Mouse (Mus musculus) bone marrow macrophage, adult 2 months (primary cell): ENCODE measurements around the gene Rasip1. TPM values are rescaled to one million over a fixed set of nuclear protein-coding genes. Genes with fewer than 3 reads are reported as not detected.

Experiments
- H3K27ac ChIP-seq: 2 replicates; pipeline ENCODE4 v1.5.1; 2012; ENCODE audit warnings: low read depth, low read length; ENCODE audit not compliant: insufficient read depth
- H3K4me1 ChIP-seq: 2 replicates; pipeline ENCODE4 v1.6.1; 2012; ENCODE audit warnings: low read length; ENCODE audit not compliant: control insufficient read depth, insufficient read depth
- H3K4me3 ChIP-seq: 2 replicates; pipeline ENCODE4 v1.5.1; 2012; ENCODE audit warnings: mild to moderate bottlenecking, low read length, moderate library complexity; ENCODE audit not compliant: insufficient read depth
- CTCF ChIP-seq: IDR thresholded peaks from 2 replicates; pipeline ENCODE4 v1.5.1; 2012; ENCODE audit warnings: low read depth, mild to moderate bottlenecking, low read length, moderate library complexity
- POLR2A ChIP-seq: IDR thresholded peaks from 2 replicates; pipeline ENCODE4 v1.6.1; 2012; ENCODE audit warnings: mild to moderate bottlenecking, low read depth, low read length, borderline replicate concordance
- polyA plus RNA-seq: library from polyadenylated mRNA; stranded (reverse); fragments of >200 nt; gene quantifications from 2 replicates; pipeline ENCODE4 v1.2.4, GENCODE M21; 2012; ENCODE audit not compliant: missing spikeins, insufficient read depth, insufficient read length

The Rasip1 gene
- polyA plus RNA-seq, 1 experiment = 0.40 TPM

GRCm38 (mm10) chr7:45683396-45684050, 56.2 kb downstream of the Rasip1 start, which contains the start of gene Ntn5:
Ntn5 (plus strand) TSS chr7:45684022.
- no peak within 1 kb of the TSS for H3K4me3 ChIP-seq
- no peak within 1 kb of the TSS for H3K27ac ChIP-seq
- no peak for TF ChIP-seq CTCF
- TF ChIP-seq POLR2A = no peak
- H3K4me1 ChIP-seq = peaks cover 31% of the 10 kb centered on the region

GRCm38 (mm10) chr7:45685811-45686210, 58.5 kb downstream of the Rasip1 start:
- no peak overlapping the region for H3K4me3 ChIP-seq
- TF ChIP-seq CTCF (no peak), POLR2A (no peak)
- peaks cover 19% of the 10 kb centered on the region for H3K4me1 ChIP-seq
- no peak overlapping the region for H3K27ac ChIP-seq

- no peak overlapping the region for H3K4me3 ChIP-seq
- peaks cover 10% of the 10 kb centered on the region for H3K4me1 ChIP-seq
- H3K27ac ChIP-seq = no peak overlapping the region
- TF ChIP-seq POLR2A (no peak), CTCF (no peak)
These were observed 59.6 kb downstream of the Rasip1 start for GRCm38 (mm10) chr7:45686841-45687240.

Other genes starting within 250 kb of the Rasip1 start
- 385 and 416 TPM in 2 replicates for gene Snrnp70, start 231.7 kb upstream of the Rasip1 start, polyA plus RNA-seq
- gene Kcna7, start 221.8 kb upstream of the Rasip1 start, polyA plus RNA-seq = not detected in 2 replicates
- not detected in 2 replicates for gene Ntf5, start 213.8 kb upstream of the Rasip1 start, polyA plus RNA-seq
- not detected in 2 replicates for gene Lhb, start 206.7 kb upstream of the Rasip1 start, polyA plus RNA-seq
- gene Gys1, start 192.6 kb upstream of the Rasip1 start, polyA plus RNA-seq = 12.8 and 14.3 TPM in 2 replicates
- 26.0 and 43.8 TPM in 2 replicates for gene Ruvbl2, start 189.4 kb upstream of the Rasip1 start, polyA plus RNA-seq
- 18,510 and 20,120 TPM in 2 replicates for gene Ftl1, start 167.6 kb upstream of the Rasip1 start, polyA plus RNA-seq
- 196 and 209 TPM in 2 replicates for gene Bax, start 160.6 kb upstream of the Rasip1 start, polyA plus RNA-seq
- not detected in 2 replicates for gene Tulp2, start 145.6 kb upstream of the Rasip1 start, polyA plus RNA-seq
- gene Gm45808, start 140.7 kb upstream of the Rasip1 start, polyA plus RNA-seq = 1.1 TPM in 1 of 2 replicates, not detected in the other
- 22.0 and 25.4 TPM in 2 replicates for gene Dhdh, start 138.7 kb upstream of the Rasip1 start, polyA plus RNA-seq
- gene Nucb1, start 117.1 kb upstream of the Rasip1 start, polyA plus RNA-seq = 278 and 296 TPM in 2 replicates
- gene Ppp1r15a, start 101.2 kb upstream of the Rasip1 start, polyA plus RNA-seq = 21.3 and 26.7 TPM in 2 replicates
- gene Plekha4, start 101.2 kb upstream of the Rasip1 start, polyA plus RNA-seq = 1.0 and 1.6 TPM in 2 replicates
- 2.0 and 2.5 TPM in 2 replicates for gene Hsd17b14, start 72.6 kb upstream of the Rasip1 start, polyA plus RNA-seq
- gene Bcat2, start 57.3 kb upstream of the Rasip1 start, polyA plus RNA-seq = 87.0 and 93.0 TPM in 2 replicates
- gene Fgf21, start 12.0 kb upstream of the Rasip1 start, polyA plus RNA-seq = not detected in 2 replicates
- gene Fut1, start 10.2 kb upstream of the Rasip1 start, polyA plus RNA-seq = not detected in 2 replicates
- gene Izumo1, start 5.7 kb upstream of the Rasip1 start, polyA plus RNA-seq = not detected in 2 replicates
- not detected in 2 replicates for gene Mamstr, start 12.5 kb downstream of the Rasip1 start, polyA plus RNA-seq
- not detected in 2 replicates for gene Fut2, start 38.9 kb downstream of the Rasip1 start, polyA plus RNA-seq
- not detected in 2 replicates for gene Ntn5, start 56.5 kb downstream of the Rasip1 start, polyA plus RNA-seq
- not detected in 2 replicates for gene Sec1, start 66.9 kb downstream of the Rasip1 start, polyA plus RNA-seq
- 1.3 and 1.9 TPM in 2 replicates for gene Car11, start 72.4 kb downstream of the Rasip1 start, polyA plus RNA-seq
- gene Dbp, start 77.6 kb downstream of the Rasip1 start, polyA plus RNA-seq = 85.2 and 85.6 TPM in 2 replicates
- 802 and 833 TPM in 2 replicates for gene Rpl18, start 88.0 kb downstream of the Rasip1 start, polyA plus RNA-seq
- gene Sphk2, start 90.5 kb downstream of the Rasip1 start, polyA plus RNA-seq = 51.2 and 56.1 TPM in 2 replicates
- not detected in 2 replicates for gene Fam83e, start 93.7 kb downstream of the Rasip1 start, polyA plus RNA-seq
- gene Spaca4, start 98.3 kb downstream of the Rasip1 start, polyA plus RNA-seq = not detected in 2 replicates
- gene Lmtk3, start 156.2 kb downstream of the Rasip1 start, polyA plus RNA-seq = 0.16 TPM in 1 of 2 replicates, not detected in the other
- 1.5 TPM in 1 of 2 replicates, not detected in the other for gene Sult2b1, start 157.2 kb downstream of the Rasip1 start, polyA plus RNA-seq
- 63.7 and 68.8 TPM in 2 replicates for gene Cyth2, start 187.1 kb downstream of the Rasip1 start, polyA plus RNA-seq
- gene Kcnj14, start 197.3 kb downstream of the Rasip1 start, polyA plus RNA-seq = not detected in 2 replicates
- gene Grwd1, start 203.5 kb downstream of the Rasip1 start, polyA plus RNA-seq = 4.4 and 4.9 TPM in 2 replicates
- gene Kdelr1, start 245.3 kb downstream of the Rasip1 start, polyA plus RNA-seq = 169 and 174 TPM in 2 replicates